Mouse (Mus musculus) liver, adult 2 months (tissue): Measurements from ENCODE around the gene Aen. TPM values are rescaled to one million over a fixed set of nuclear protein-coding genes. Genes with fewer than 3 reads are reported as not detected.

Experiments used
- DNase-seq: peaks from one replicate; pipeline ENCODE4 v3.0.0-alpha.2; 2011; ENCODE audit warnings: low read depth, low spot score; ENCODE audit errors: extremely low read depth
- H3K27ac ChIP-seq: fragments of 200-500 bp; replicated peaks from 2 replicates; pipeline ENCODE4 v1.5.1; 2012; ENCODE audit warnings: low read depth, mild to moderate bottlenecking, control low read depth, inconsistent platforms, low read length; ENCODE audit not compliant: insufficient read depth
- H3K27me3 ChIP-seq: fragments of 200-500 bp; 2 replicates; pipeline ENCODE4 v1.6.1; 2012; ENCODE audit warnings: mild to moderate bottlenecking, moderate library complexity, low read length, inconsistent platforms; ENCODE audit not compliant: control insufficient read depth, insufficient read depth
- H3K36me3 ChIP-seq: fragments of 200-500 bp; 2 replicates; pipeline ENCODE4 v1.6.1; 2012; ENCODE audit warnings: low read length, inconsistent platforms; ENCODE audit not compliant: control insufficient read depth, insufficient read depth
- H3K4me1 ChIP-seq: fragments of 200-500 bp; 2 replicates; pipeline ENCODE4 v1.6.1; 2011; ENCODE audit warnings: low read length; ENCODE audit not compliant: control insufficient read depth, insufficient read depth
- H3K4me3 ChIP-seq: fragments of 200-500 bp; 2 replicates; pipeline ENCODE4 v1.5.1; 2011; ENCODE audit warnings: low read depth, mild to moderate bottlenecking, control low read depth, low read length, moderate library complexity; ENCODE audit not compliant: insufficient read depth
- H3K79me2 ChIP-seq: fragments of 200-500 bp; 2 replicates; pipeline ENCODE4 v1.6.1; 2012; ENCODE audit warnings: inconsistent platforms, mild to moderate bottlenecking, low read length, moderate library complexity; ENCODE audit not compliant: control insufficient read depth, insufficient read depth
- H3K9ac ChIP-seq: fragments of 200-500 bp; 2 replicates; pipeline ENCODE4 v1.6.1; 2012; ENCODE audit warnings: low read depth, mild to moderate bottlenecking, control low read depth, inconsistent platforms, low read length
- CTCF ChIP-seq: fragments of 200-500 bp; IDR thresholded peaks from 2 replicates; pipeline ENCODE4 v1.5.1; 2011; ENCODE audit warnings: low read depth, low read length, control low read depth
- POLR2A ChIP-seq: fragments of 200-500 bp; IDR thresholded peaks from 2 replicates; pipeline ENCODE4 v1.6.1; 2011; ENCODE audit warnings: low read length, control low read depth; ENCODE audit not compliant: insufficient read depth; ENCODE audit errors: extremely low read depth
- WGBS: fragments of 180-500 bp; shearing (Covaris S2); methylation state at CpG from one replicate; pipeline ENCODE4 v1.1.7; 2018; 5-methylcytosine and 5-hydroxymethylcytosine counted together
- polyA plus RNA-seq: library from polyadenylated mRNA; depleted of rRNA; stranded (reverse); fragments of >200 nt; gene quantifications from 2 replicates; pipeline ENCODE4 v1.2.3, GENCODE M21; 2012
- total RNA-seq: library from RNA; depleted of rRNA; stranded (reverse); fragments of >200 nt; gene quantifications from 2 replicates; pipeline ENCODE4 v1.2.3, GENCODE M21; 2014

The Aen gene
- total and polyA plus RNA-seq, 2 experiments = 6.5 to 25.3 TPM

DNA sequence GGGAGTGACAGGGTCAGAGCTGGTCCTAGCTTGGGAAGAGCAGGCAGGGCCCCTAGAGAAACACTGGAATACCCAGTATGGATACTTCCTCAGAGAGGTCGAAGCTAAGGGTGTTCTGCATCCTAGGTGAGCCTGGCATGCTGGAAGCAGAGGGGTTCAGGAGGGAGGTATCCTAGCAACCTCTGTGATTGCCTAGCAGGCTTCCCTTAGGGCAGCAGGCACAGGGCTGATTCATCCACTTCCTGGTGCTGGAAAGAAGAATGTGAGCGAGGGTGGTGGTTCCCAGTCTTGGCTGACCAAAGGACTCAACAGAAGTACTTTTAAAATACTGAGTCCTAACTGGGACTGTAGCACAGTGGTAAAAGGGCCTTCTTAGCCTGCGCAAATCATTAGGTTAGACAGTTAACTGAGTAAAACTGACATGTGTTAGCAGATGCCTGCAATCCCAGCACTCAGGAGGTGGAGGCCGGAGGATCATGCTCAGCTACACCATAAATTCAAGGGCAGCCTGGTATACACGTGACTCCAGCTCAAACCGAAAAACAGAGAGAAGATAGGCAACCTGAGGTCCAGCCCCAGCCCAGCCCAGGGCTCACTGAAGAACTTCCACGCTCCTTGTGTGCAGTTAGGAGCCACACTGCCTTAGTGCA, 31.7 kb upstream of the Aen start:
- no peak overlapping the region for H3K4me3 ChIP-seq
- no peak for DNase-seq
- no peaks in the 10 kb centered on the region for H3K4me1 ChIP-seq
- H3K36me3 ChIP-seq = no peaks in the 10 kb centered on the region
- H3K79me2 ChIP-seq = no peaks in the 10 kb centered on the region
- no peaks in the 10 kb centered on the region for H3K27me3 ChIP-seq
- WGBS = 77% methylated on average over 7 of the region's 7 CpGs
- H3K27ac ChIP-seq = no peak overlapping the region
- no peak overlapping the region for H3K9ac ChIP-seq
- no peak for TF ChIP-seq POLR2A
- no peak for TF ChIP-seq CTCF

DNA sequence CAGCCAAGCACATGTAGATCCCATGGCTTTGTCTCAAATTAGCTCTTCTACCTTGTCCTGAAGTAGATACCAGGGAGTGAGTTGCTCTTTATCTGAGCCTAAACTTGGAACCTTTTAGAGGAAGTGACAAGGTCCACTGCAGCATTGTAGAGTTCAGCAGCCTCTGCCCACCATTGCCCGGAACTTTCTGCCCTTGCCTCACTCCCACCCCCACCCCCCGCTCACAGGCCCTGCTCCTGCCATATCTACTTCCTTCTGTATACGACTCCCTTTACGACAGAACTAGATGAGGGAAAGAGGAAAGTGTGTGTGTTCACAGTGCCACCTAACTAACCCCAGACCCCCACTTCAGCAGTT, 31.2 kb upstream of the Aen start:
- no peaks in the 10 kb centered on the region for H3K36me3 ChIP-seq
- TF ChIP-seq CTCF (no peak), POLR2A (no peak)
- no peaks in the 10 kb centered on the region for H3K27me3 ChIP-seq
- no peaks in the 10 kb centered on the region for H3K4me1 ChIP-seq
- DNase-seq = no peak
- no peak overlapping the region for H3K4me3 ChIP-seq
- H3K27ac ChIP-seq = no peak overlapping the region
- H3K79me2 ChIP-seq = no peaks in the 10 kb centered on the region
- WGBS = 46% methylated on average over 4 of the region's 4 CpGs
- H3K9ac ChIP-seq = no peak overlapping the region

DNA sequence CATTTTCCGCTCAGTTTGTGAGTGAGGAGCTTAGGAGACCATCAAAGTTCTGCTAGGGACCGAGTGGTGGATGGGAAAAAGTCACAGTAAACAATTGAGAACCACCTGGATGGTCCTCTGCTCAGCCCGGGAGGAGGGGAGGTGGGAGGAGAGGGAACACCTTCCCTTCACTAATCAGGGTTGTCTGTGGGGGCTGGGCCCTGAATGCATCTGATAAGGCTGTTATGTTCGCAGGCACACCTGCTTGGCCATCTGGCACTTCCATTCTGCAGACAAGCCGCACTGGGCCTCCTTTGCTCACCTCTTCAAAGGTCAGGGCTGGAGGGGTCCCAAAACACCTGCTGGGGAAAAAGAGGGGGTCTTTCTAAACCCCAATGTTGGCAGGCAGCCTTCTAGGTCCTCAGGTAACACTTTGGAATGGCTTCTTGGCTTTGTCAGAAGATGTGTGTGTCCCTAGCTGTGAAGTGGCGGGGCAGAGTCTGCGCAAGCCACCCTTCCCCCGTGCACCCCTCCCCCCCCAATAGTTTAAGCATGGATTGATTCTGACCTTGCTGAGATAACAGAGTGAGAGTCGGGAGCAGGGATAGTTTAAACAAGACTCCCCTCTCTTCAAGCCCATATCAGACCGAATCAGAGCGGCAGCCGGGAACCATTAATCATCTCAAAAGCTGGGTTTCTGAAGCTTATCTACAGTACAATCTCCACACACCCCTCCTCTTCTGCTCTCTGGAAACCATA, 30.3 kb upstream of the Aen start:
- Histone ChIP-seq H3K27me3 (no peaks in the 10 kb centered on the region), H3K4me1 (no peaks in the 10 kb centered on the region), H3K36me3 (no peaks in the 10 kb centered on the region), H3K27ac (no peak overlapping the region), H3K9ac (no peak overlapping the region), H3K4me3 (no peak overlapping the region), H3K79me2 (no peaks in the 10 kb centered on the region)
- 61% methylated on average over 12 of the region's 12 CpGs for WGBS
- DNase-seq = no peak
- TF ChIP-seq POLR2A (no peak), CTCF (no peak)

DNA sequence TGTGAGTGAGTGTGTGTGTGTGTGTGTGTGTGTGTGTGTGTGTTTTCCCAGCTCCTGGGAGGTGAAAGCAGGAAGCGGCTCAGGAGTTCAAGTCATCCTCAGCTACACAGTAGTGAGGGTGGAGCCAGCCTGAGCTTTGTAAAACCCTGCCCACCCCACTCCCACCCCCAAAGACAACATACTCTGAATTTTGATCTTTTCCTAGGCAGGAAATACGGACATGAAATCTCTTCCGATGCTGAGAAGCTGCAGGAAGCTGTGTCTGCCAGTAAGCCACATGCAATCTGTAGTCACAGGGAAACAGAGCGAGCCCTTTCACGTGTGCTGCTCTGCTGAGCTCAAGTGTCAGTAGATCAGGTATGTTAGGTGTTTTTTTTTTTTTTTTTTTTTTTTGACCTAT, 26.9 kb upstream of the Aen start:
- H3K27ac ChIP-seq = no peak overlapping the region
- H3K4me3 ChIP-seq = no peak overlapping the region
- TF ChIP-seq POLR2A = no peak
- WGBS = 62% methylated on average over 5 of the region's 5 CpGs
- H3K4me1 ChIP-seq = no peaks in the 10 kb centered on the region
- DNase-seq = no peak
- no peaks in the 10 kb centered on the region for H3K79me2 ChIP-seq
- no peaks in the 10 kb centered on the region for H3K27me3 ChIP-seq
- H3K9ac ChIP-seq = no peak overlapping the region
- no peaks in the 10 kb centered on the region for H3K36me3 ChIP-seq

DNA sequence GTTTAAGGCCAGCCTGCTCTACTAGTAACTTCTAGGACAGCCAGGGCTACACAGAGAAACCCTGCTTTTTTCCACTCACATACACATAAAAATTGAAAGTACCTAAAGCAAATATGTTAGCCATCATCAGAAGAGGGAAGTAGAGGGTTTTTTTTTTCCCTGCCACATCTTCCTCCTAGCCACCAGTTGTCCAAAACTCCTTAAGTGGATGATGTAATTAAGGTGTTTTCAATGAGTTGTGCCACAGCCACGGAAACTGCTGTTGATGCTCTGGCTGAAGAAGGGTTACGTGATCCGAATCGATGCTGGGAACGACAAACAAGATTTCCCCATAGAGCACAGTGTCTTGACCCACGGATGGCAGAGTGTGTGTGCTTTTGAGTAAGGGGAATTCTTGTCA, 23.3 kb upstream of the Aen start:
- Histone ChIP-seq H3K27me3 (no peaks in the 10 kb centered on the region), H3K79me2 (no peaks in the 10 kb centered on the region), H3K4me1 (no peaks in the 10 kb centered on the region), H3K9ac (no peak overlapping the region), H3K36me3 (no peaks in the 10 kb centered on the region), H3K4me3 (no peak overlapping the region), H3K27ac (no peak overlapping the region)
- TF ChIP-seq POLR2A = no peak
- no peak for TF ChIP-seq CTCF
- 72% methylated on average over 6 of the region's 6 CpGs for WGBS
- no peak for DNase-seq

DNA sequence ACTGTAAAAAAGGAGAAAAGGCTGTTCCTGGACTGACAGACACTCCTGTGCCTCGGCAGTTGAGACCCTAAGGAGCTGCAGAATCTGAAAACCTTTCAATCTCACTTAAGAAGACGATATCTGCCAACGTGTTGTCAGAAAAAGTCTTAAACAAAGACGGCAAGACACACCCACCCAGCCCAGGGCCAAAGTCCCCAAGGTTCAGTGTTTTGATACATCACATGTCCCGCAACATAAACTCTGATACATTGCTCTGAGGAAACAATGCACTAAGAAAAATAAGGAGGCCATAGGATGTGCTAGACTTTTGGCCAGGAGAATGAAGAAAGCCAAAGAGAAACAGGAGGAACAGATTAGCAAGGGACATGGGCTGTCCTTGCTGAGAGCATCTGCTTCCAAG, 22.8 kb upstream of the Aen start:
- Histone ChIP-seq H3K27me3 (no peaks in the 10 kb centered on the region), H3K9ac (no peak overlapping the region), H3K79me2 (no peaks in the 10 kb centered on the region), H3K27ac (no peak overlapping the region), H3K36me3 (no peaks in the 10 kb centered on the region), H3K4me1 (no peaks in the 10 kb centered on the region), H3K4me3 (no peak overlapping the region)
- no peak for DNase-seq
- TF ChIP-seq POLR2A (no peak), CTCF (no peak)
- WGBS = 73% methylated on average over 5 of the region's 5 CpGs
